Mouse (Mus musculus) ES-E14 (cell line): ENCODE results near the gene Kank3. TPM values are rescaled to one million over a fixed set of nuclear protein-coding genes. Genes with fewer than 3 reads are reported as not detected.
A peak's percentile ranks its signal among the peaks of the same experiment; 100 is the strongest.
"Not testable (repeated sequence)": the region's sequence is repeated elsewhere in the genome, so short reads cannot be mapped to it uniquely, and the experiment has no call there.

Source experiments
- DNase-seq: peaks from one replicate; pipeline ENCODE4 v3.0.0-alpha.2; 2013; ENCODE audit warnings: low read depth, low spot score
- H3K27ac ChIP-seq: 2 replicates; pipeline ENCODE4 v1.5.1; 2012; ENCODE audit warnings: low read depth, mild to moderate bottlenecking, low read length, moderate library complexity, mixed read lengths; ENCODE audit not compliant: poor library complexity, insufficient read depth, severe bottlenecking
- H3K36me3 ChIP-seq: 2 replicates; pipeline ENCODE4 v1.6.1; 2012; ENCODE audit warnings: mild to moderate bottlenecking, low read length, moderate library complexity, mixed read lengths; ENCODE audit not compliant: control insufficient read depth, poor library complexity, insufficient read depth, severe bottlenecking
- H3K4me1 ChIP-seq, 2 experiments: fragments of 150-350 bp in 1 of 2; sonication (generic) in 1 of 2; 2 replicates each; pipeline ENCODE4 v1.6.1; 2012; ENCODE audit warnings: low read length in 2 of 2, mild to moderate bottlenecking in 1 of 2, mixed read lengths in 1 of 2; ENCODE audit not compliant: control insufficient read depth in 2 of 2, insufficient read depth in 2 of 2, poor library complexity in 1 of 2
- H3K4me3 ChIP-seq, 2 experiments: fragments of 150-350 bp in 1 of 2; sonication (generic) in 1 of 2; 2 replicates each; pipeline ENCODE4 v1.5.1; 2012; ENCODE audit warnings: low read length in 2 of 2, low read depth in 1 of 2, mild to moderate bottlenecking in 1 of 2, mixed read lengths in 1 of 2; ENCODE audit not compliant: insufficient read depth in 1 of 2, poor library complexity in 1 of 2, severe bottlenecking in 1 of 2
- H3K9ac ChIP-seq: 2 replicates; pipeline ENCODE4 v1.6.1; 2012; ENCODE audit warnings: low read depth, mild to moderate bottlenecking, low read length, mixed read lengths; ENCODE audit not compliant: poor library complexity, insufficient read depth, severe bottlenecking
- H3K9me3 ChIP-seq: fragments of 150-350 bp; sonication (generic); 2 replicates; pipeline ENCODE4 v1.6.1; 2012; ENCODE audit warnings: low read depth, mild to moderate bottlenecking, low read length; ENCODE audit not compliant: control insufficient read depth, insufficient read depth
- CHD2 ChIP-seq: IDR thresholded peaks from 2 replicates; pipeline ENCODE4 v1.6.1; 2014; ENCODE audit warnings: mild to moderate bottlenecking, low read depth, low read length, inconsistent platforms
- HCFC1 ChIP-seq: IDR thresholded peaks from 2 replicates; pipeline ENCODE4 v1.6.1; 2012; ENCODE audit warnings: low read length, inconsistent platforms, borderline replicate concordance; ENCODE audit not compliant: insufficient read depth
- MAFK ChIP-seq: IDR thresholded peaks from 2 replicates; pipeline ENCODE4 v1.6.1; 2014; ENCODE audit warnings: mild to moderate bottlenecking, low read depth, low read length, inconsistent platforms; ENCODE audit not compliant: insufficient read depth
- ZC3H11A ChIP-seq: IDR thresholded peaks from 2 replicates; pipeline ENCODE4 v1.6.1; 2012; ENCODE audit warnings: low read depth, mild to moderate bottlenecking, inconsistent platforms, low read length, borderline replicate concordance
- ZNF384 ChIP-seq: IDR thresholded peaks from 2 replicates; pipeline ENCODE4 v1.6.1; 2012; ENCODE audit warnings: low read depth, low read length, inconsistent platforms
- in situ Hi-C, 2 experiments: fragments of 600-800 bp; cut with MboI; formaldehyde crosslinking; loops; one replicate each; pipeline ENCODE4 v1.15.1; 2025; ENCODE audit warnings: low sequenced_read_pairs in 2 of 2, inconsistent platforms in 1 of 2; ENCODE audit not compliant: unreplicated experiment in 2 of 2
- total RNA-seq: library from RNA; depleted of rRNA; stranded (reverse); fragments of 300-350 nt; gene quantifications from 2 replicates; pipeline ENCODE4 v1.2.3, GENCODE M21; 2012

Gene Kank3
- total RNA-seq, 1 experiment, result 81.1 TPM

GRCm38 (mm10) chr17:33822436-33822959 lies 12.2 kb downstream of the Kank3 start:
- TF ChIP-seq ZNF384, result no peak
- no peak for TF ChIP-seq HCFC1
- TF ChIP-seq MAFK, result no peak
- TF ChIP-seq ZC3H11A, result no peak
- no peak for TF ChIP-seq CHD2
- in situ Hi-C loops, result no loop called here
- H3K9ac ChIP-seq, result peak overlapping the region; percentile 100; the same call in 1 of the 2 replicates

GRCm38 (mm10) chr17:33823171-33823570 lies 12.9 kb downstream of the Kank3 start:
- peak overlapping the region; percentile 84 to 98 for H3K4me3 ChIP-seq
- in situ Hi-C loops, DNase-seq, H3K9me3 ChIP-seq: not testable (repeated sequence)
- H3K36me3 ChIP-seq, result peaks cover 50% of the 10 kb centered on the region
- H3K9ac ChIP-seq, result peak overlapping the region; percentile 100
- H3K4me1 ChIP-seq, result peaks cover 10 to 14% of the 10 kb centered on the region in 2 experiments
- peak overlapping the region; percentile 90 for H3K27ac ChIP-seq

More at GRCm38 (mm10) chr17:33822436-33822959, 12.2 kb downstream of the Kank3 start:
- no peak for DNase-seq
- peak overlapping the region; percentile 84 to 98; a peak in 3 of 4 replicates for H3K4me3 ChIP-seq
- H3K4me1 ChIP-seq, result peaks cover 10 to 14% of the 10 kb centered on the region in 2 experiments
- no peaks in the 10 kb centered on the region for H3K9me3 ChIP-seq
- no peak overlapping the region for H3K27ac ChIP-seq
- peaks cover 50% of the 10 kb centered on the region for H3K36me3 ChIP-seq

DNA sequence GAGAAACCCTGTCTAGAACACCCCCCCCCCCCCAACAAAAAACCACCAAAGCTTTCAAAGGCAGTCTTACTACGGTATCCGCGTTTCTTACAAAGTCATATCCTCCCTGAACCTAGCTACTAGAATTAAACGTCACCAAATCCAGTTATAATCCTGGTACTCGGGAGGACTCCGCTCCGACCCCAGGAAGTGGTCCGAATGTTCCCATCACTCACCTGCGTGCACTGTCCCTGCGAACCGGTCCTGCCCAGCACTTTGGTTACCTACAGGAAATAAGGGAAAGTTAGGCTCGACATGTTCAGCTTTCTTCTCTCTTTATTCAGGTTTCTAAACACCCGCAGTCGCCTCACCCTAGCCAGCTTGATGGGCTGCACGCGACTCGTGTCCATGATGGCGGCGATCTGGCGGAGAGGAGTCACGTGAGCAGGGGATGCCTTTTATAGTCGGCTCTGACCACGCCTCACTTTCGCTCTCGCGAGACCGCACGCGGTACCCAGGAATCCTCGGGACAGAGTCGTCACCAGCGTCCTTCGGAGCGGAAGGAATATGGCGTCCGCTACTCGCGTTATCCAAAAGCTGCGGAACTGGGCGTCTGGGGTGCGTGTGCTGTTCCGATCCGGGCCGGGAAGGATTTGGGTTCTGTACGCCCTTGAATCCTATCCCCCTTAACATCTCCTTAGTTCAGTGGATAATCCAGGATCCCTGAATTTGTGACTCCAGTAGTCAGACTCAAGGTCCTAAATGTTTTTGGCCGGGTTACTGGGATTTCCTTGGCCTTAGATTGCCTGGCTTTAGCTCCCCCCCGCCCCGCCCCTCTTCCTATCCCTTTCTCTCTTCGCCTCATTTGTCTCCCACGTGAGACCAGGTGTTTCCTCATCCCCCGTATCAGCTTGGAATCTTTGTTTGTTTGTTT lies 14.0 kb downstream of the Kank3 start, which contains the start of the genes Rps28 and Ndufa7:
Gene Rps28 (minus strand): TSS at position 479 of the 913 bp plus-strand sequence.
Gene Ndufa7 (plus strand): TSS at position 489 of the 913 bp plus-strand sequence.
- Histone ChIP-seq H3K9ac (peak within 1 kb of the TSS; percentile 100), H3K4me1 (peaks cover 10 to 14% of the 10 kb centered on the region in 2 experiments), H3K27ac (peak within 1 kb of the TSS; percentile 92), H3K36me3 (peaks cover 54% of the 10 kb centered on the region), H3K4me3 (peak within 1 kb of the TSS; percentile 84 to 98), H3K9me3 (no peaks in the 10 kb centered on the region)
- no peak for TF ChIP-seq ZNF384
- TF ChIP-seq CHD2, result peak; percentile 99
- TF ChIP-seq HCFC1, result peak; percentile 73; the same call in 1 of the 2 replicates
- DNase-seq, result peak; percentile 91
- in situ Hi-C loops, result no loop called here

GRCm38 (mm10) chr17:33824997-33825330 lies 14.6 kb downstream of the Kank3 start:
- in situ Hi-C loops, DNase-seq, H3K9me3 ChIP-seq: not testable (repeated sequence)
- Histone ChIP-seq H3K4me1 (peaks cover 10% of the 10 kb centered on the region in 2 experiments), H3K36me3 (peaks cover 53% of the 10 kb centered on the region), H3K27ac (peak overlapping the region; percentile 92; the same call in 1 of the 2 replicates), H3K9ac (peak overlapping the region; percentile 97), H3K4me3 (peak overlapping the region; percentile 84 to 98)

DNA sequence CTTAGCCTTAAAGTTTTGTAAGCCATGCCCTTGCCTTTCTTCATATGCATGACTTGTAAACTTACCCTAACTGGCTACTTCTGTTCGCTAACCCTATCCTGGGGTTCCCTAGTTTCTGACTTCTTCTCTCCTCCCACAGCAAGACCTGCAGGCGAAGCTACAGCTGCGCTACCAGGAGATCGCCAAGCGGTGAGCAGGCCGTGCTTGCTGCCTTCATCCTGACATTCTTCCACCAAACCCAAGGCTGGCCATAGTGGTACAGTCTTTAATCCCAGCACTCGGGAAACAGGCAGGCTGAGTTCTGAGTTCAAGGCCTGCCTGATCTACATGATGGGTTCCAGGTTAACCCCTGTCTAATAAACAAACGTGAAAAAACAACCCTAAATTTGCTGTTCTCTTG lies 15.1 kb downstream of the Kank3 start:
- Histone ChIP-seq H3K36me3 (peaks cover 51% of the 10 kb centered on the region), H3K4me3 (peak overlapping the region; percentile 84 to 98), H3K9ac (peak overlapping the region; percentile 97), H3K9me3 (no peaks in the 10 kb centered on the region), H3K4me1 (peaks cover 10% of the 10 kb centered on the region in 2 experiments), H3K27ac (peak overlapping the region; percentile 92)
- in situ Hi-C loops, result no loop called here
- TF ChIP-seq HCFC1 (no peak), CHD2 (no peak), ZNF384 (no peak), ZC3H11A (no peak), MAFK (no peak)
- DNase-seq, result no peak
